Mouse (Mus musculus) hindbrain, embryonic 15.5 days (tissue): ENCODE data around the gene Prdm8. TPM values are rescaled to one million over a fixed set of nuclear protein-coding genes. Genes with fewer than 3 reads are reported as not detected.

Source experiments
- ATAC-seq: fragments of 200-750 bp; cut with Nextera tagmentation; 2 replicates; pipeline ENCODE4 v1.8.0; 2017; ENCODE audit warnings: low read depth, moderate number of reproducible peaks, moderate TSS enrichment; ENCODE audit not compliant: low FRiP score
- H3K27ac ChIP-seq: fragments of 300-500 bp; sonication (generic); replicated peaks from 2 replicates; pipeline ENCODE4 v1.5.1; 2015; ENCODE audit warnings: mild to moderate bottlenecking, inconsistent platforms
- H3K27me3 ChIP-seq: fragments of 300-500 bp; sonication (generic); 2 replicates; pipeline ENCODE4 v1.6.1; 2015; ENCODE audit warnings: control low read depth, inconsistent platforms
- H3K36me3 ChIP-seq: fragments of 300-500 bp; sonication (generic); 2 replicates; pipeline ENCODE4 v1.6.1; 2015; ENCODE audit warnings: control low read depth, inconsistent platforms
- H3K4me1 ChIP-seq: fragments of 300-500 bp; sonication (generic); replicated peaks from 2 replicates; pipeline ENCODE4 v1.6.1; 2015; ENCODE audit warnings: control low read depth, inconsistent platforms
- H3K4me2 ChIP-seq: fragments of 300-500 bp; sonication (generic); 2 replicates; pipeline ENCODE4 v1.6.1; 2015; ENCODE audit warnings: moderate library complexity, mild to moderate bottlenecking, inconsistent platforms
- H3K4me3 ChIP-seq: fragments of 300-500 bp; sonication (generic); 2 replicates; pipeline ENCODE4 v1.5.1; 2015; ENCODE audit warnings: mild to moderate bottlenecking, inconsistent platforms
- H3K9ac ChIP-seq: fragments of 300-500 bp; sonication (generic); 2 replicates; pipeline ENCODE4 v1.6.1; 2015; ENCODE audit warnings: inconsistent platforms
- H3K9me3 ChIP-seq: fragments of 300-500 bp; sonication (generic); 2 replicates; pipeline ENCODE4 v1.6.1; 2016; ENCODE audit warnings: control low read depth, inconsistent platforms
- WGBS: fragments of 180-500 bp; shearing (Covaris S2); methylation state at CpG from one replicate; pipeline ENCODE4 v1.1.7; 2015; 5-methylcytosine and 5-hydroxymethylcytosine counted together
- polyA plus RNA-seq: library from polyadenylated mRNA; unstranded; fragments of >200 nt; fragmentation: Nextera tagmentation; extraction: Ambion mirVana; gene quantifications from 2 replicates; pipeline ENCODE4 v1.2.1, GENCODE M21; 2015

Gene Prdm8
- polyA plus RNA-seq, 1 experiment from 2014 or later, result 5.4 TPM

- no peak for ATAC-seq
- H3K9ac ChIP-seq, result no peak overlapping the region
- peaks cover 60% of the 10 kb centered on the region for H3K27me3 ChIP-seq
These were observed 6.7 kb downstream of the Prdm8 start for GRCm38 (mm10) chr5:98173694-98174093.

DNA sequence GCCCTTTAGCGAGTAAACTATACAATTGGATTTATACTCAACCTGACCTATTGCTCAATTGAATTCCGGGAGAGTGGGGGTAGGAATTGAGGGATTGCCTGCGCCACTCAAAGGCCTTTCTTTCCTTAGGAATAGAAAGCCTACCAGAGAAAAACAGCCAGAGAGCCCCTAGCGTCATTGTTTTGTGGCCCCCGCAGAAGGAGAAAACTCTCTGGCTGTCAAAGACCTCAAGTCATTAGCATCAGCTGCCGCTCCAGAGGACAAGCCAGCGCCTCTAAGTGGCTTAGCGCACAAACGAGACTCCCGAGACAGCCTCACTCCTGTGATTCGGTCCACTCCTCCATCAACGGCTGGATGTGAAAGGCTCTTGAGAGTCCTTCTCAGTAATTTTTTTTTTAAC is 12.6 kb downstream of the Prdm8 start:
- H3K4me1 ChIP-seq, result peaks cover 26% of the 10 kb centered on the region
- ATAC-seq, result no peak
- no peaks in the 10 kb centered on the region for H3K36me3 ChIP-seq
- peak overlapping the region; percentile 86 for H3K4me2 ChIP-seq
- H3K4me3 ChIP-seq, result peak overlapping the region; percentile 49
- H3K9me3 ChIP-seq, result no peaks in the 10 kb centered on the region
- peaks cover 50% of the 10 kb centered on the region for H3K27me3 ChIP-seq
- 1% methylated on average over 12 of the region's 12 CpGs for WGBS
- H3K9ac ChIP-seq, result no peak overlapping the region
- H3K27ac ChIP-seq, result peak overlapping the region; percentile 81

More at GRCm38 (mm10) chr5:98173694-98174093, 6.7 kb downstream of the Prdm8 start:
- no peak overlapping the region for H3K4me3 ChIP-seq
- no peak overlapping the region for H3K4me2 ChIP-seq
- no peak overlapping the region for H3K27ac ChIP-seq
- no peaks in the 10 kb centered on the region for H3K9me3 ChIP-seq
- H3K36me3 ChIP-seq, result no peaks in the 10 kb centered on the region
- peaks cover 24% of the 10 kb centered on the region for H3K4me1 ChIP-seq

GRCm38 (mm10) chr5:98180461-98180887 is 13.5 kb downstream of the Prdm8 start:
- peak; percentile 61 for ATAC-seq
- Histone ChIP-seq H3K4me1 (peaks cover 31% of the 10 kb centered on the region), H3K27ac (peak overlapping the region; percentile 81), H3K4me2 (peak overlapping the region; percentile 86), H3K9ac (peak overlapping the region; percentile 34), H3K4me3 (peak overlapping the region; percentile 49), H3K9me3 (no peaks in the 10 kb centered on the region), H3K36me3 (no peaks in the 10 kb centered on the region), H3K27me3 (peaks cover 55% of the 10 kb centered on the region)
- under 1% methylated on average over 19 of the region's 19 CpGs for WGBS

DNA sequence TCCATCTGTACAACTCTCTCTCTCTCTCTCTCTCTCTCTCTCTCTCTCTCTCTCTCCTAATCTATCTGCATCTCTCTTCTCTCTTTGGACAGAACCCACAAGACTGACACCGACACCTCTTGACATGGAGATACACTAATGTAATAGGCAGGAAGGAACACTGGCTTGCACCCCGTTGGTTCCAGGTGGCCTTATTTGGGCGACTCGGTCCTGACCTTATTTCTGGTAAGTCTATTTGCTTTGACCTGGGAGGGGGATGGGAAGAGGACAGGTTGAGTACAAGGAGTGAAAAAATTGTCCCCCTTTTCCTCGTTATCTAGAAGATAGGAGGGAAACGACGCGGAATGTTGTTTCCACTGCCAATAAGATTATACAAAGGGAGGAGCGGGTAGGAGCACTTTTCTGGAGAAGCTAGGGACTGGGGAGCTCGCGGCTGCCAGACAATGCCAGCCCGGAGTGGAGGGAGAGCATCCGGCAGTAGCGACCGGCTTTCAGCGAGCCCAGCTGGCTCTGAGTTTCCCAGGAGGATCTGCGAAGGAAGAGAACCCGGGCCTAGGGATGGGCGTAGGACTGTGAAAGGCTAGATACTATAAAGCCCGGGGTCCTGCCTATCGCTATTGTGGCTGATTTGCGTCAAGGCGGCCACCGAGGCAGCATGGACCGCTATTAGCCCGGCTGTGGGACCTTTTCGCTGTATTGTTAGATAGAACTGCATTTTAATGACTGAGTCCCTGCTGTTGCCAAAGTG is 14.1 kb downstream of the Prdm8 start:
- H3K4me2 ChIP-seq, result peak overlapping the region; percentile 86
- H3K9ac ChIP-seq, result peak overlapping the region; percentile 50
- peaks cover 55% of the 10 kb centered on the region for H3K27me3 ChIP-seq
- H3K4me3 ChIP-seq, result peak overlapping the region; percentile 49
- peak; percentile 15; the same call in 1 of the 2 replicates for ATAC-seq
- H3K4me1 ChIP-seq, result peaks cover 37% of the 10 kb centered on the region
- no peaks in the 10 kb centered on the region for H3K36me3 ChIP-seq
- WGBS, result under 1% methylated on average over 27 of the region's 27 CpGs
- H3K9me3 ChIP-seq, result no peaks in the 10 kb centered on the region
- peak overlapping the region; percentile 81 for H3K27ac ChIP-seq

DNA sequence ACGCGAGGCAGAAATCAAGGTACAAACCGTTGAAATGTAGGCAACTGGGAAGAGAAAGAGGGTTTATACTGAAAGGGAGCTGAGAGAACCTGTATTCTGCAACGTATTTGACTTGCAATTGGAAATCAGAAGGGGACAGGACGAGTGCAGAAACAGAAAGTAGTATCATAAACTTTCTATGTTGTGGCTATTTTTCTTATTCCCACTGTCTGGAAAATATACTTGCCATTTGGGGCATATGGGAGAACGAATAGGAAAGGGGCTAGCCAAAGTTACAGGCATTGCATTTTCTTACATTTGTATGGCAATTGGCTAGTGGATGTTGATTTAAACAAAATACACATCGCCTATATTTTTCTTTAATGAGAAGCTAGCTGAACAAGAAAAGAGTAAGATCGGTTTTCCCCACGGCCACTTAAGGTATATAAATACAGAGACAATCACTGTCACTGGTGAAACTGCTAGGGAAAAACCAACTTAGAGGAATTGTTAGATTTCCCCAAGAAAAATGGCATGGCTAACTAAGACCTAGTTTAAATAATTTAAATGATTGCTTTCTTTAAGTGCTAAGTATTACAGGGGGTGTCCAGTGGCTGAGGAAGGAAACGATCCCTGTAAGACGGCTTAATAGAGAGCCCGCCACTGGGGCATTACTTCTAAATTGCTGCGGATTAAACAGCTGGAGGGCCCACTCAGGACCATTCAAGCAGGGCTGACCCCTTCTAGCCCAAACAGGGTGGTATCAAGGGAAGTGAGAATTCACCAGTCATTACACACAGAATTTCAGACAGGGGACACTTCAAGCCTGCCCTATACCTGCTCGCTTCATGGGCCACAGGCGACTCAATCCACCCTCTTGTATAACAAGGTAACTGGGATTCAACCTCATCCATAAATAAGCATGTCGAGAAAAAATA is 14.9 kb downstream of the Prdm8 start:
- peak overlapping the region; percentile 50 for H3K9ac ChIP-seq
- peaks cover 53% of the 10 kb centered on the region for H3K27me3 ChIP-seq

GRCm38 (mm10) chr5:98182603-98182920 is 15.6 kb downstream of the Prdm8 start:
- Histone ChIP-seq H3K27me3 (peaks cover 51% of the 10 kb centered on the region), H3K4me1 (peaks cover 43% of the 10 kb centered on the region), H3K9ac (peak overlapping the region; percentile 16; the same call in 1 of the 2 replicates), H3K36me3 (no peaks in the 10 kb centered on the region), H3K4me2 (peak overlapping the region; percentile 86), H3K27ac (peak overlapping the region; percentile 81), H3K4me3 (peak overlapping the region; percentile 49), H3K9me3 (no peaks in the 10 kb centered on the region)
- WGBS, result 1% methylated on average over 5 of the region's 5 CpGs
- ATAC-seq, result no peak

More for the DNA sequence above, 14.9 kb downstream of the Prdm8 start:
- Histone ChIP-seq H3K4me3 (peak overlapping the region; percentile 49), H3K27ac (peak overlapping the region; percentile 81), H3K36me3 (no peaks in the 10 kb centered on the region), H3K4me2 (peak overlapping the region; percentile 86), H3K4me1 (peaks cover 43% of the 10 kb centered on the region), H3K9me3 (no peaks in the 10 kb centered on the region)
- 3% methylated on average over 16 of the region's 16 CpGs for WGBS
- ATAC-seq, result no peak

DNA sequence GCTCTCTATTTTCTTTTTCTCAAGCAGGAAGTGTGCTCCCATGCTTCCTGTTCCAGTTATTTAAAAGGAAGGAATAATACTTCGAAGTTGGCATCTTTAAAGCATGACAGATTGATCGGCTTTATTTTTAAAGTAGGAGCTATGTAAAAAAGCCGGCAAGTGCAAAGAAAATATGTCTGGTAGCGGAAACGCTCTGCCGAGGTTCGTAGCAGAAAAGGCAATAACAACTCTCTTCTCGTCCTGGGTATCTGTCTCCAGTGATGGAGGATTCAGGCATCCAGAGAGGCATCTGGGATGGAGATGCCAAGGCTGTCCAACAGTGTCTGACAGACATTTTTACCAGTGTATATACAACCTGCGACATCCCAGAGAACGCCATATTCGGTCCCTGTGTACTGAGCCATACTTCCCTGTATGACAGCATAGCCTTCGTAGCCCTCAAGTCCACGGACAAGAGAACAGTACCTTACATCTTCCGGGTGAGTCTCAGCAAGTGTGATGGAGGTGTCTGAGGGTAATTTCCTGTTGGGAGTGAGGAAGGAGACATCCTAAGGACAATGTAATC is 16.1 kb downstream of the Prdm8 start:
- peaks cover 53% of the 10 kb centered on the region for H3K27me3 ChIP-seq

DNA sequence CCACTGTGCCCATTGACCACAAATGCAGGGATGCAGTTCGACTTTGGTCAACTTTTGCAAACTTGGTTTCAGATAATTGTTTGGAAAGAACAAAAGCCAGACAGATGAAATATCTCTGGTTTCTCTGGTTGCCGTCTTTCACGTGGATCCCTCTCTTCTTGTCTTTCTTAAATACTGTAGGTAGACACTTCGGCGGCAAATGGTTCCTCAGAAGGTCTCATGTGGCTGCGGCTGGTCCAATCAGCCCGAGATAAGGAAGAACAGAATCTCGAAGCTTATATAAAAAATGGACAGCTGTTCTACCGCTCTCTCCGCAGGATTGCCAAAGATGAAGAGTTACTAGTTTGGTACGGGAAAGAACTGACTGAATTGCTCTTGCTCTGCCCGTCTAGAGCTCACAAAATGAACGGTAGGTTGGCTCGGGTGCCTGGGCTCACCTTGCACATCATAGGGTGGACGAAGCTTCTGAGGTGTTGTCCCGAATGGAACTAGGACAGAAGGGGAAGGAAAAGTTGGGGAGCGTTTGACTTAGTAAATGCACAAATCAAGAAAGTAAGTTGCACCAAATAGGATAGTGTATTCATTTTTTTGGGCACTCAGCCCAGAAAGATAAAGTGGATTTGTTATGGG is 17.4 kb downstream of the Prdm8 start:
- peak overlapping the region; percentile 25; the same call in 1 of the 2 replicates for H3K9ac ChIP-seq
- H3K9me3 ChIP-seq, result no peaks in the 10 kb centered on the region
- peak overlapping the region; percentile 49 for H3K4me3 ChIP-seq
- H3K36me3 ChIP-seq, result no peaks in the 10 kb centered on the region
- peaks cover 48% of the 10 kb centered on the region for H3K4me1 ChIP-seq
- peak overlapping the region; percentile 86 for H3K4me2 ChIP-seq
- no peak overlapping the region for H3K27ac ChIP-seq
- peaks cover 53% of the 10 kb centered on the region for H3K27me3 ChIP-seq
- 11% methylated on average over 17 of the region's 17 CpGs for WGBS
- ATAC-seq, result no peak

More for the DNA sequence above, 16.1 kb downstream of the Prdm8 start:
- peaks cover 43% of the 10 kb centered on the region for H3K4me1 ChIP-seq
- H3K9me3 ChIP-seq, result no peaks in the 10 kb centered on the region
- no peaks in the 10 kb centered on the region for H3K36me3 ChIP-seq
- peak overlapping the region; percentile 9; the same call in 1 of the 2 replicates for H3K9ac ChIP-seq
- H3K4me2 ChIP-seq, result peak overlapping the region; percentile 86
- peak overlapping the region; percentile 21; the same call in 1 of the 2 replicates for H3K27ac ChIP-seq
- H3K4me3 ChIP-seq, result peak overlapping the region; percentile 49
- no peak for ATAC-seq
- 4% methylated on average over 14 of the region's 14 CpGs for WGBS

- Histone ChIP-seq H3K9ac (peak overlapping the region; percentile 42), H3K4me3 (peak overlapping the region; percentile 49), H3K4me2 (peak overlapping the region; percentile 86), H3K36me3 (no peaks in the 10 kb centered on the region), H3K4me1 (peaks cover 48% of the 10 kb centered on the region), H3K27me3 (peaks cover 50% of the 10 kb centered on the region), H3K27ac (peak overlapping the region; percentile 46), H3K9me3 (no peaks in the 10 kb centered on the region)
- peak; percentile 54 for ATAC-seq
- under 1% methylated on average over 76 of the region's 89 CpGs for WGBS
These were observed 18.2 kb downstream of the Prdm8 start for GRCm38 (mm10) chr5:98184971-98185805.

GRCm38 (mm10) chr5:98185806-98186751 is 19.1 kb downstream of the Prdm8 start:
- H3K9ac ChIP-seq, result peak overlapping the region; percentile 42

More at GRCm38 (mm10) chr5:98185806-98186751, 19.1 kb downstream of the Prdm8 start:
- peak; percentile 25; the same call in 1 of the 2 replicates for ATAC-seq
- peak overlapping the region; percentile 46 for H3K27ac ChIP-seq
- under 1% methylated on average over 72 of the region's 106 CpGs for WGBS
- no peaks in the 10 kb centered on the region for H3K36me3 ChIP-seq
- no peaks in the 10 kb centered on the region for H3K9me3 ChIP-seq
- H3K27me3 ChIP-seq, result peaks cover 57% of the 10 kb centered on the region
- H3K4me1 ChIP-seq, result peaks cover 41% of the 10 kb centered on the region
- peak overlapping the region; percentile 86 for H3K4me2 ChIP-seq
- H3K4me3 ChIP-seq, result peak overlapping the region; percentile 49
